Mouse (Mus musculus) MEL (cell line): ENCODE data around the gene Mogat2.

Experiments
- MAX ChIP-seq: IDR thresholded peaks from 2 replicates; pipeline ENCODE4 v1.6.1; 2011; ENCODE audit warnings: low read length, improper control_type of control experiment
- USF1 ChIP-seq: IDR thresholded peaks from 2 replicates; pipeline ENCODE4 v1.6.1; 2014; ENCODE audit warnings: low read depth, mild to moderate bottlenecking, inconsistent platforms, low read length, improper control_type of control experiment, moderate library complexity

DNA sequence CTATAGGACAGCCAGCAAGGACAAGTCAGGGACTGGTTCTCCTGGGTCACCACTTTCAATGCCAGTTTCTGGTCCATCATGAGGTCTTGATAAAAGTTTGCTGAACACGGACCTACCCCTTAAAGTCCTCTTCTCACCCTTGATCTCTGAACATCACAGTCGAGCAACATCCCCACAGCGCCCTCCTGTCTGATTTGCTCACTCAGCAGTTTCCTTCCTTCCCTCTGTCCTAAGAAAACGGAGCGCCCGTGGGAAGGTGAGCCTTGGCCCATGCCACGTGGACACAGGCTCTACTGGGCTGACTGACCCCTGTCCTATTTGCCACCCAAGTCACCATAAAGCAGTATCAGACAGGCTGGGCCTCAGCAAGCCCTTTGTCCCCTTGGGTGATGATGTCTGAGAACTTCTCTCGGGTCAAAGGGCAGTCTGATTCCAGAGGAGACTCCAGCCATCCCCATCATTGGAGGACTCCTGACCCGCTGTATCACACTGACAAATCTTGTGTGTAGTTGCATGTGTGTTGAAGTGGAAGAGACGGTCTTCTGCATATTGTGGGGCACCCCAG is 23.7 kb downstream of the Mogat2 start:
- TF ChIP-seq MAX: no peak
- no peak for TF ChIP-seq USF1
